Mouse (Mus musculus): ENCODE data around the gene Dnajc16.

Dnajc16 gene

DNA sequence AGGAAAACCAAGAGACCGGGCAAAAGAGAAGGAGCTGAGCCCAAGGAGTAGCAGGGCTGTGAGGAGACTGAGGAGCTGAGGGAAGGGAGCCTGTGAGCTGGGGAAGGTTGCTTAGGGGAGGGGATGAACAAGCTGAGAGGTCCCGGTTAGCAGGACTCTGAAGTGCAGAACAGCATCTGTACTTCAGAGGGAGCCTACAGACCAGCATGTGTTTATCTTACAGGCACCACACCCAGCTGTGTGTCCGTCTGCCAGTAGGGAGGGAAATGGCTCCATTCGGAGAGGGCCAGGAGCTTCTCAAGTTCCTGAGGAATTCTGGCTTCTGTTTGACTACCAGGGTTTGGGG lies 38.7 kb downstream of the Dnajc16 start:
- POLR2A ChIA-PET: interaction anchor here in 3 of 4 experiments (0.6 to 2.1 kb wide), 14 partner anchors 9 to 124 kb away, joined by 3 to 9 read pairs (median 4); partner anchors contain the start of genes Casp9 (in 2 of the 3), Ddi2 (in 1 of the 3) and Plekhm2 (in 1 of the 3)
- CTCF ChIA-PET: interaction anchor here in 3 of 4 experiments (0.6 to 1.7 kb wide), 11 partner anchors 8 to 701 kb away, joined by 3 to 5 read pairs (median 3); partner anchors contain the start of gene Casp9 (in 1 of the 3)

DNA sequence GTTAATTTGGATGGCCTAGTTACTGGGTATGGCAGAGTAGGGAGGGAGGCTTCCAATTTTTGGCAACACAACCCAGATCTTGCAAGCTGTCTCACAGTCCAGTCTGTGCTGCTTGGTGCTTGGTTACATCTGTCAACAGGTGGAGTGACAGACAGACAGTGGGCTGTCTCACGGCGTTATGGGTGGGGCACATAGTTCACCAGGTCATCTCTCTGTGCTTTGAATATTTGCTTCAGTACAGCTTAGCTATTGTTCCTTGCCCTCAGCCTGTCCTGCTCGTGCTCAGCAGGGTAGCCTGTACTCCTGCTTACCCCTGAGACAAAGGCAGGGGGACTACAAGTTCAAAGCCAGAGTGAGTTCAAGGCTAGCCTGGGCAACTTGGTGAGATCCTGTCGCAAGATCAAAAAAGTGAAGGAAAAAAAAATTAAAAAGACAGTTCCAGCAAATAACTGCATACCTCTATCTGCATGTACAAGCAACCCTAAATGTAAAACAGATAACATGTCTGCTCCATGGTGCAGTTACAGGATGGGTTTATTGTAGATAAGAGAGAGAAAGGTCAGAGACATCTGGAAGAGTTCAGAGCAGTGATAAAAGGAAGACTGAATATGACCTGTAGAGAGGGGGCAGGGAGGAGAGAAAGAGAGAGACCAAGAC lies 39.2 kb downstream of the Dnajc16 start:
- ChIA-PET CTCF (interaction anchor here in 3 of 4 experiments (0.6 to 1.7 kb wide), 12 partner anchors 9 to 702 kb away, joined by 3 to 5 read pairs (median 3); partner anchors contain the start of genes Casp9 (in 1 of the 3) and Ddi2 (in 1 of the 3)), POLR2A (interaction anchor here in 3 of 4 experiments (0.6 to 2.1 kb wide), 13 partner anchors 9 to 123 kb away, joined by 3 to 9 read pairs (median 4); partner anchors contain the start of genes Casp9 (in 2 of the 3), Ddi2 (in 2 of the 3) and Plekhm2 (in 1 of the 3))

GRCm38 (mm10) chr4:141750826-141751225 lies 39.9 kb downstream of the Dnajc16 start:
- CTCF ChIA-PET: interaction anchor here in 2 of 4 experiments (0.5 to 1.7 kb wide), 4 partner anchors 10 to 787 kb away, joined by 3 to 5 read pairs (median 4); partner anchors contain the start of gene Ddi2 (in 1 of the 2)
- POLR2A ChIA-PET: interaction anchor here in 3 of 4 experiments (0.6 to 2.1 kb wide), 5 partner anchors 11 to 123 kb away, joined by 3 to 9 read pairs (median 6); partner anchors contain the start of genes Casp9 (in 2 of the 3) and Ddi2 (in 1 of the 3)

DNA sequence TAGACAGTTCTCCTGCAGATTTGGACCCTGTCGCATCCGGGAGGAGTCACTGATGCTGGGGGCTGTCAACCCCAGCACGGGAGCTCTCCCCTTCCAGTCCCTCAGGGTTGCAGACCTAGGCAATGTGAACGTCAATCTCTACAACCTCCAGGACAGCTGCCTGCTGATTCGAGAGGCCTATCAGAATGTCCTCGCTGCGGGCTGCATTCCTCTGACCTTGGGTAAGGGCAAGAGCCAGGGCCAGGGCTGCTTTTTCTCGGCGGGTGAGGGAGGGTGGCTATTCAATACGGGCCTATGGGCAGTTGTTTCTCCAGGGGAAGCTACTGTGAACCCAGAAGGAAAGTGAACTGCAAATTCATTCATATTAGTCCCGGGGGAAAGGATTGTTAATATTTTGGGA lies 41.2 kb downstream of the Dnajc16 start:
- CTCF ChIA-PET: interaction anchor here in 2 of 4 experiments (0.5 to 0.8 kb wide), 3 partner anchors 23 to 343 kb away, joined by 3 to 4 read pairs (median 3); no protein-coding TSS in a partner anchor
- POLR2A ChIA-PET: interaction anchor here in 3 of 4 experiments (0.6 to 1.2 kb wide), 5 partner anchors 25 to 356 kb away, joined by 3 to 8 read pairs (median 3); partner anchors contain the start of gene Ddi2 (in 1 of the 3)

DNA sequence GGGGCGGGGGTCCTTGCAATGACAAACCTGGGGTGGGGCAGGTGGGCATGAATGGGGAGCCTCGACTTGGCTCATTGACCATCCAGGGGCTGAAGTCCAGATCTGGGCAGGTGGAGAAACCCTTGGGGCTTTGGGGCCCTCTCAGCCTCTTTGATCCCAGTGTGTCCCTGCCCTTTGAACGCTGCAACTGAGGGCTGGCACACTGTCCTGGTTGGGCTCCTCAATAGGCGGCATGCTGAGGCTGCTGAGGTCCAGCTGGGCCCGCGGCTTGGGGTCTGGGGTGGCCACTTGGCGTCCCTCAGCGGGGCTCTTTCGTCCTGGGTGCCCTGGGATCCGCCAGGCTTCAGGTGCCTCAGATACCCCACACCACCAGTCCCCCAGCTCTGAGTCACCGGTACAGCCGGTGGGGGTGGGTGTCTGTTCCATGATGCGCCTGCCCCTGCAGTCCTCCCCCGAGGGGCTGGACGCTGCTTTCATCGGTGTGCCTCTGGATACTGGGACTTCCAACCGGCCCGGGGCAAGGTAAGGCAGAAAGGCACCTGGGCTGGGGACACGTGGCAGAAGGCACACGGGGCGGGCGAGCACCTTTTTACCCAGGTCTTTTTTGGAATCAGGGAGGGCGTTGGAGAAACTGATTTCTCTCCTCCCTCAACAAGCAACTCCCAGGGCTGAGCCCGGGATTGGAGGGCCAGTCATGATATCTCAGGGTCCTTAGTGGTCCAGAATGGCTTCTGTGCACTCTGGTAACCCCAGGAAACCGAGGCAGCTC lies 44.0 kb downstream of the Dnajc16 start, which contains the start of gene Agmat:
Gene Agmat, plus strand, starts transcription at position 95 of the 769 bp plus-strand sequence.
- POLR2A ChIA-PET: interaction anchor here in 1 of 4 experiments (1.3 to 1.6 kb wide), 2 partner anchors 23 to 37 kb away, joined by 3 to 4 read pairs; partner anchors contain the start of gene Ddi2
- CTCF ChIA-PET: interaction anchor here in 1 of 4 experiments (0.7 kb wide), 1 partner anchor 11 kb away, joined by 3 read pairs; no protein-coding TSS in a partner anchor

- CTCF ChIA-PET: interaction anchor here in 1 of 4 experiments (0.6 kb wide), 1 partner anchor 381 kb away, joined by 3 read pairs; no protein-coding TSS in a partner anchor
- POLR2A ChIA-PET: interaction anchor here in 1 of 4 experiments (0.6 to 0.9 kb wide), 2 partner anchors 8 to 64 kb away, joined by 3 read pairs; no protein-coding TSS in a partner anchor
These were observed 48.4 kb downstream of the Dnajc16 start for GRCm38 (mm10) chr4:141742381-141742780.

DNA sequence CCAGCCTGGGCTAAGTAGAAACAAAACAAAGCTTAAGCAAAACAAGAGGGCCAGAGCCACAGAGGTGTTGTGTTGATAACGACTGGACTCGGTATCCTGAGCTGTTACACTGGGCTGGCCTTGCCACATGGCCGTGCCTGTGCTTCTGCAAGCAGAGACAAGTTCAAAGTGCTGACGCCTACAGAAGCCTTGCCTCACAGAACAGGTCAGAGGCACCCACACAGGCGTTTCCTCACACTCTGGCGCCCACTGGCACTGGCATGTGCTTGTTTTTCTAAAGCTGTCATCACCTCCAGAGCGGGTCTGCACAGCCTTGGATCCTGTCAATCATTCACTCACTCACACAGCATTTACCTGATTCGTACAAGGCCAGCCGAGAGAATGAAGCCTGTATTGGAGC lies 48.9 kb downstream of the Dnajc16 start:
- ChIA-PET POLR2A (interaction anchor here in 3 of 4 experiments (0.5 to 0.6 kb wide), 3 partner anchors 8 to 196 kb away, joined by 3 read pairs; no protein-coding TSS in a partner anchor), CTCF (interaction anchor here in 1 of 4 experiments (0.6 kb wide), 1 partner anchor 380 kb away, joined by 3 read pairs; no protein-coding TSS in a partner anchor)

GRCm38 (mm10) chr4:141738015-141738414 lies 52.7 kb downstream of the Dnajc16 start:
- POLR2A ChIA-PET: interaction anchor here in 2 of 4 experiments (0.6 to 1.5 kb wide), 6 partner anchors 14 to 67 kb away, joined by 3 to 8 read pairs (median 4); partner anchors contain the start of gene Ddi2 (in 1 of the 2)
- CTCF ChIA-PET: no interaction called here

DNA sequence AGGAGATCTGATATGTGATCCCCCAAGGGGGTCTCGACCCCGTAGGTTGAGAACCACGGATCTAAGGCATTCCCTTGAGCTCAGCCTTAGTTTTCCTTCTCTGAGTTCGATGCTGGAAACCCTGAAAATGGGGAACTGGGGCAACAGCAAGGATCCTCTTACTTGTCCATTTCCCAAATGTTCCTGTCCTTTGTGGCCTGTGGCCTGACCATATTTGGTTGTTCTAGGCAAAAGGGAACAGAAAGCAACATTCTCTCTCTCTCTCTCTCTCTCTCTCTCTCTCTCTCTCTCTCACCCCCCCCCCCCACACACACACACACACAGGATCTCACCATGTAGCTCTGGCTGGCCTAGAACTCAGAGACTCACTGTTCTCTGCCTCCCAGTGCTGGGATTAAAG lies 53.9 kb downstream of the Dnajc16 start:
- CTCF ChIA-PET: interaction anchor here in 1 of 4 experiments (0.6 kb wide), 1 partner anchor 160 kb away, joined by 8 read pairs; no protein-coding TSS in a partner anchor

GRCm38 (mm10) chr4:141735206-141735560 lies 55.5 kb downstream of the Dnajc16 start:
- ChIA-PET POLR2A (interaction anchor here in 2 of 4 experiments (0.6 to 1.6 kb wide), 10 partner anchors 8 to 194 kb away, joined by 3 to 8 read pairs (median 4); partner anchors contain the start of genes Ddi2 (in 2 of the 2) and Casp9 (in 1 of the 2)), CTCF (no interaction called here)

More for the DNA sequence above, 53.9 kb downstream of the Dnajc16 start:
- POLR2A ChIA-PET: interaction anchor here in 2 of 4 experiments (0.6 to 1.0 kb wide), 2 partner anchors 13 to 14 kb away, joined by 3 to 4 read pairs; partner anchors contain the start of gene Ddi2 (in 2 of the 2)

- CTCF ChIA-PET: interaction anchor here in 1 of 4 experiments (0.6 kb wide), 1 partner anchor 1060 kb away, joined by 3 read pairs; no protein-coding TSS in a partner anchor
These were observed 56.1 kb downstream of the Dnajc16 start for GRCm38 (mm10) chr4:141734446-141735205.

DNA sequence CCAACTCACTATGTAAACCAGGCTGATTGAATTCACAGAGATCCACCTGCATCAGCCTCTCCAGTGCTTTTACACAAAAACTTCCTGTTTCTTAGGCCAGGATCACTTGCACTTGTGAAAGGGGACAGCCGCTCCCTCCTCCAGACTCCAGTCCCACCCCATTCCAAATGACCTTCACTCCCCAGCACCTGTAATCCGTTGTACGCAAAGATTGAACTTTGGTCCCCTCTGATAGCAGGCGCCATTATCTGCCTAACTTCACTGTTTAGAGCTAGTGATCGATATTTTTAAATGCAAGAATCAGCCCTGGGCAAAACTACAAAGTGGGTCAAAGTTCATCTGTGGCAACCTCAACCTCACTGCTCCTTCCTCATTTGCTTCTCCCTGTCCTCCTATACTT lies 59.0 kb downstream of the Dnajc16 start:
- CTCF ChIA-PET: interaction anchor here in 1 of 4 experiments (0.6 kb wide), 2 partner anchors 40 to 114 kb away, joined by 3 to 5 read pairs; no protein-coding TSS in a partner anchor
- POLR2A ChIA-PET: interaction anchor here in 3 of 4 experiments (0.7 to 2.0 kb wide), 10 partner anchors 9 to 316 kb away, joined by 3 to 5 read pairs (median 4); partner anchors contain the start of genes Casp9 (in 1 of the 3) and Ddi2 (in 1 of the 3)

More at GRCm38 (mm10) chr4:141734446-141735205, 56.1 kb downstream of the Dnajc16 start:
- POLR2A ChIA-PET: interaction anchor here in 3 of 4 experiments (0.7 to 1.6 kb wide), 11 partner anchors 11 to 194 kb away, joined by 3 to 8 read pairs (median 4); partner anchors contain the start of genes Ddi2 (in 3 of the 3) and Casp9 (in 1 of the 3)

GRCm38 (mm10) chr4:141730401-141730800 lies 60.3 kb downstream of the Dnajc16 start:
- ChIA-PET CTCF (no interaction called here), POLR2A (interaction anchor here in 3 of 4 experiments (0.5 to 2.0 kb wide), 6 partner anchors 10 to 107 kb away, joined by 3 to 12 read pairs (median 4); partner anchors contain the start of genes Casp9 (in 1 of the 3) and Slc25a34 (in 1 of the 3))

DNA sequence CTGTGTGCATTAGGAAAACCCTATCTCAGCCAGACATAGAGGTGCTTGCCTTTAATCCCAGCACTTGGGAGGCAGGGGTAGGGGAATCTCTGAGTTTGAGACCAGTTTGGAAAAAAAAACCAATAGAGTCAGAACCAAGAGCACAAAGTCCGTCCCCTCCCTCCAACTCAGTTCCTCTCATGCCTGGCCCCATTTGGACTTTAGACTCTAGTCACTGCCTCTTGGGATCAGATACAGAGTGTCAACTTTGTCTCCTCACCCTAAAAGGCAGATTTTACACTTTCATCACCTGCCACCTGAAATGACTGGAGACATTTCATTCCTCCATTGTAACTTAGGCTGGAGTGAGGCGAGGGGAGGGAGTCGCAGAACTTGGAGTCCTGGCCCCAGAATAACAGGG lies 61.5 kb downstream of the Dnajc16 start:
- ChIA-PET CTCF (no interaction called here), POLR2A (interaction anchor here in 2 of 4 experiments (0.7 to 2.0 kb wide), 3 partner anchors 10 to 63 kb away, joined by 3 to 12 read pairs (median 3); no protein-coding TSS in a partner anchor)

- CTCF ChIA-PET: no interaction called here
- POLR2A ChIA-PET: interaction anchor here in 1 of 4 experiments (1.3 kb wide), 1 partner anchor 53 kb away, joined by 3 read pairs; no protein-coding TSS in a partner anchor
These were observed 65.0 kb downstream of the Dnajc16 start for GRCm38 (mm10) chr4:141725738-141726137.

GRCm38 (mm10) chr4:141725277-141725676 lies 65.5 kb downstream of the Dnajc16 start:
- CTCF ChIA-PET: no interaction called here
- POLR2A ChIA-PET: interaction anchor here in 1 of 4 experiments (1.3 kb wide), 1 partner anchor 53 kb away, joined by 3 read pairs; no protein-coding TSS in a partner anchor

Measured in embryonic stem cell, embryonic (primary cell).